Mouse (Mus musculus) cerebellum, adult 8-10 months (tissue): ENCODE measurements at regions not wholly inside any gene's neighbourhood (a gene's known extent, or its start where the extent isn't known, plus 50 kb on each side); places are given as distances from the start of the nearest gene placed in this dataset.

Experiments
- DNase-seq: peaks from one replicate; pipeline ENCODE4 v3.0.0; 2022

DNA sequence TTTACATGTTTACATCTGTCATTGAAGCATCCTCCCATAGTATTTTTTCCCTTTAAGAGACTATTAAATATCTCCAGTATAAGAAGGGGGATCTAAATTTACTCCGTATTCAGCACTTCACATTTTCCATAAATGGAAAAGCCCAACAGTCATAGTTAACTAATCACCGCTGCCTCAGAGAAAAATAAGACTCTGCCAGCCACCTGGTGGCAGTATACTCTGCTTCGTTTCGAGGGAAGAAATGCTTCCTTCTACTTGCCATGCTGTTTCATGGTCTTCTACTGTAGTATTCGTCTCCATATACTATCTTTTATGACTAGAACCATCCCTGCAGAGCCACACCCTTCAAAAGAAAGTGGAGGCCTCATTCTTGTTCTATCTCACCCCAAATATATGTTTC is 52.0 kb upstream of the Tro start:
- peak; percentile 3 for DNase-seq
